Mouse (Mus musculus) megakaryocyte, adult 5-6 weeks (primary cell): ENCODE measurements around the gene Reep3. TPM values are rescaled to one million over a fixed set of nuclear protein-coding genes. Genes with fewer than 3 reads are reported as not detected.
A peak's percentile ranks its signal among the peaks of the same experiment; 100 is the strongest.

Source experiments
- ATAC-seq: 2 replicates; pipeline ENCODE4 v1.8.0; 2016; ENCODE audit warnings: mild to moderate bottlenecking, inconsistent platforms; ENCODE audit not compliant: poor library complexity, severe bottlenecking
- total RNA-seq, 2 experiments: library from RNA; stranded (forward) in 1 of 2; stranded (reverse) in 1 of 2; fragments of 153-499, 151-499 nt in 1 of 2; fragments of 221-1000, 200-1000 nt in 1 of 2; gene quantifications; 2 replicates each; pipeline versions ENCODE4 v1.2.3 to v1.2.4; 2015 to 2017

Gene Reep3
- total RNA-seq, 2 experiments from 2014 or later, result 46.7 to 101 TPM

DNA sequence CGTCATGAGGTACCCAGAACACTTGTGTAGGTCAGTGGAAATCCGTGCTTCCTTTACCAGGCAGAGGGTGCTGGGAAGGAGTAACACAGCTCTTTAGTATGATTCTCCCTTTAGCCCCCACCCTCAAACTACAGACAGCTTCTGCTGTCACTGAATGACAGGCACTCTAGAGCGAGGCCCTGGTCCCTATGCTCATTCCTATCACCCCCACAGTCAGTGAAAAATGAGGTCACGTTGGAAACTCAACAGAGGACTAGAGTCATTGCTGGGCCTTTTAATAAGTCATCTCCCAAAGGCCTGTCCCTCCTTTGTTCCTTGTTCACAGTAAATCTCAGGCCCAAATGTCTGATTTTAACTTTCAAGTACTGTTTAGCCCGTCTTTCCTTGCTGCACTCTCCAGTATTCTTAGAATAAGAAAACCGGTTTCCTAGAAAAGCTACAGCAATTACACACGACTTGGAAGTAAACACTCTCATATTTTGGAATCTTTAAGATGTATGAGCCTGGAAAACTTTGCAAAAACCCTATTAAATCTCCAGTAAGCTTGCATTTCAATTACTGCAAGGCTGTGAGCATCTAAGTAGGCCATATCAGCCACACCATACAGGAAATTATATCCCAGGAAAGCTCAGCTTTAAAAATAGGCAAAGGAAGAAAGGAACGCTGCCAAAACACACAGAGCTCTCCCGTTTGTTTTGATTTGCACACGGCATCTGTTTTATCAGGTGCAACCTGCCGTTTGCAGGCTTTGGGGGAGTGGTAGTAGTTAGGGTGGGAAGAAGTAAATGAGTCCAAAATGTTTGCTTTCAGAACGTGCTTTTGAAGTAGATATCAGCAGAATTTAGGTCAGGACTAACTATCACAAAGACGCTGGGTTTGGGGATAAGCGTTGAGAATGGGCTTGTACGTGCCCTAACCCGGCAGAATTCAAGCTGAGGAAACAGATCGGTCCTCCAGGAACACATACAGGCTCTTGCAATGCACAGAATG, 40.6 kb downstream of the Reep3 start:
- no peak for ATAC-seq

DNA sequence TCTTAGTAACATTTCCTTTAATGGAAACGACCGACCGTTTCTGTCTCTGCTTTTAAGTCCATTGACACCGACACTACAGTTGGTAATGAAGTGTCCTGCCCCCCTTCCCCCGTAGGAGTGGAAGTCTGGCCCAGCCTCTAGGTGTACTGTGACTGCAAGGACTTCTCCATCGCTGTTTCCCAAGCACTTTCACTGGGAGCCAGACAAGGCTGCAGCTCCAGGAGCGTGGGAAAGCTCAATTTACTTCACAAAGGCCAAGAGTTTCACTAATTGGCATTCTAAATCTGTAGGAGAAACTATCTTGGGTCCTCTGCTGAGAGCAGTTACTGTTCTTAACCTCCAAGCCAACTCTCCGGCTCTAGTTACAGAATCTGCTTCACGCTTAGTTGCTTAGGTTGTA, 43.3 kb downstream of the Reep3 start:
- ATAC-seq, result no peak

DNA sequence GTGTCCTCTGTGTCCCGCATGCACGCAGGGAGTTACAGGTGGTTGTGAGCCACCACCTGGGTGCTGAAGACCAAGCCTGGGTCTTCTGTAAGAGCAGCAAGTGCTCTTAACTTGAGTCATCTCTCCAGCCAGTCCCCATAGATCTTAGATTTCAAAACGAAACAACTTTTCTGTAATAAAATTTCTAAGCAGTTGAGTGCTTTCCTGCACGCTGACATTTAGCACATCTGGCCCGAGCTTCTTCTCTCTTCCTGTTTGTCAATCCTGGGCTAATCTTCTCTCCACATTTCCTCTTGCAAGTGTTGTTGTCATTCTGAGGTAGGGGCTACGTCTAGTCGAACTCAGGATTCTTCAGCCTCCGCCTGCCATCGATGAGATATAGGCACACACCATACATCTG, 44.3 kb downstream of the Reep3 start:
- peak; percentile 46 for ATAC-seq

DNA sequence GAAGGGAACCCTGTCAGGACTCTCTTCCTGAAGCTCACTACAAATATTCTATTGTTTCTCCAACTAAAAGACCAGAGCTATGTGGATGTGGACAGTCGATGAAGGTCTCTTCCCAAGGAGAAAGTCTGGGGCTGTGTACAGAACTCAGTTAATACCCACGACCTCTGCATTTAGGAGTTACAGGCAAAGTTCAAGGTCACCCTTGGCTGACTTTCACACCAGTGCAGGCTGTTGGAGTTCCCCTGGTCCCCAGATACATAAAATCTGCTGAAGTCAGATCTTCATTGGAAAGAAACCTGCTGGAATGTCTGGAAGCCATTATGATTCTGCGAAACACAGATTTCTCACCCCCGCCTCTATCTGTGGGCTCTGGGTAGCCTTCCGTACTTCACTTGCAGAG, 45.3 kb downstream of the Reep3 start:
- ATAC-seq, result no peak

DNA sequence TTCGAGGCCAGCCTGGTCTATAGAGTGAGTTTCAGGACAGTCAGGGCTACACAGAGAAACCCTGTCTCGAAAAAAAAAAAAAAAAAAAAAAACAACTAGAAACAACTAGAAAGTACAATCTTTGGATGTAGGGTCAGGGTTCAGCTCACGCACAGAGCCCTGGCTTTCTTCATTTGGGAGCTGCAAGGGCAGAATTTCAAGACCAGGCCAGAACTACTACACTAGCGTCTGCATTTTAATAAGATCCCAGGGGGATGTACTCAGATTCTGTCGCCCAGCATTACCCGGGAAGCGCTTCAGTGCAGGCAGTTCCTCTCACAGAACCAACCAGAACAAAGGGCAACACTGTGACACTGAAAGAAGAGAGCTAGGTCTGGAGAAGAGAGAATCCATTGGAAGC, 46.0 kb downstream of the Reep3 start:
- ATAC-seq, result no peak

DNA sequence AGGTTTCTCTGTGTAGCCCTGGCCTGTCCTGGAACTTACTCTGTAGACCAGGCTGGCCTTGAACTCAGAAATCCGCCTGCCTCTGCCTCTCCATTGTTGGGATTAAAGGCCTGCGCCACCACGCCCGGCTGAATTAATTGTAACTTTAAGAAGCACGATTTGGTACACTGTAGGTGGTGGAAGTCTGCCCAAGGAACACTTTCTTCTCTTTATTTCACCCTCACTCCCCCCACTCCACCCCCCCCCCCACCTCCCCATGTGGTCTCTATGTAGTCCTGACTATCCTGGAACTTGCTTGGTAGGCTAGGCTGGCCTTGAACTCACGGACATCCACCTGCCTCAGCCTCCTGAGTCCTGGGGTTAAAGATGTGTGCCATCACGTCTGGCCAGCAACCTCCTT, 47.1 kb downstream of the Reep3 start:
- no peak for ATAC-seq

DNA sequence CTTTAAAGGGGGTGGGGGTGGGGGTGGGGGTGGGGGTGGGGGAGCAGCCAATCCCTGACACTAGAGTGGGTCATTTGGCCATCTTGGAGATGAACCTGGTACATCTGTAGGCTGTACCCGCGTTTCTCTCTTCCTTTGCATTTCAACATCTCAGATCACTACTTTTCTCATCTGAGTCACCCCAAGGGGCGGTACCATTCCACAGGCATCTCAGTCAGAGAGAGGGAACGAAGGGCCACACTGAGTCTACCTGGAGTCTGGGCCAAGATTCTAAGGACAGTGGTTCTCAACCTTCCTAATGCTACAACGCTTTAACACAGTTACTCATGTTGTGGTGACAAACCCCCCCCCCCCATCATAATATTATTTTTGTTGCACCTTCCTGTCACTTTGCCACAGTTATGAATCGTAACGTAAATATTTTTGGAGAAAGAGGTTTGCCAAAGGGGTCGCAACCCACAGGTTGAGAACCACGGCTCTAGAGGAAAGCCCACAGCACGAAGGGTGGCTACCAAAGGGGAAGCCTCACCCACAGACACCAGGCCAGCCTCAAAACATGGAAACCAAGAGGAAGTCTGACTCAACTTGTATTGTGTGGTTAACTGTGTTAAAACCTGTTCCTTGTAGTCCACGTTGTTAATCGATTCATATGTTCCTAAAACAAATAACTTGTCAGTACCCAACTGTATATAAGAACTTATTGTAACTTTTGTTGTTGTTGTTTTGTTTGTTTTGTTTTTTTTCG, 47.7 kb downstream of the Reep3 start:
- ATAC-seq, result peak; percentile 89

DNA sequence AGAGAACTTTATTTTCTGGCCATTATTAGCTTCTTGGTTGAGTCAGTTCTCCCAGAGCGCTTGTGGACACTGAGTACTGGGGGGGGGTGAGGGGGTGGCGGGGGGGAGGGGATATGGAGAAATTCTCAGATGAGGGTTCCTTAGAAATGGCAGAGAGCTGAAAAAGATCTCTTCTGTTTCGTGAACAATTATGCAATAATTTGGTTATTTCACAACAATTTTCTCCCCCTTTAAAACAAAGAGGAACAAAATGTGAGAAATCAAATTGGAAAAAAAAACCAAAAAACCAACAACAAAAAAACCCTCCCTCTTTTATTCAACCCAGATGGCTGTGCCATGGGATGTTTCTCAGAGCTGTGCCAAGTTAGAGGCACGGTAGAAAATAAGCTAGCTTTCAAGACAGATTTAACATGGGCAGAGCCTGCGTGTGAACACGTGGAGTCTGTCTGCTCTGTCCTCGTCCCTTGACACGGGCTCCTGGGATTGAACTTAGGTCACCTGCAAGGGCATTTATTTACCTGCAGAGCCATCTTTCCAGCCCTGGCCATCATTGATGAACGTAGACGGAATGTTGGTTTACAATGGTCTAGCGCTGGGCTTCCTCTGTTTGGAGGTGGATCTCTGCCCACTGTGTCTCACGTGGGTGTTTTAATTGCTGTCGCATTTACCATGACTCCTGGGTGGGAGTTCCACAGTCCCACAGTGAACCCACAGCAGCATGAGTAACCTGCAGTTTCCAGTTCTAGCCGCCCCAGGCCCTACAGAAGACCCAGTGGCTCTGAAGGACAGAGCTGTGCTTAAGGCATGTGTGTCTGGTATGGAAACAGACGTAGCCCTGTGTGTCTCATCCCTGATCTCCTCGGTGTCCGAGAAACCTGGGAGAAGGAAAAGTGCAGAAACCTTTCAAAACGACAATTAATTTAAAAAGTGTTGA, 48.8 kb downstream of the Reep3 start:
- peak; percentile 5; the same call in 1 of the 2 replicates for ATAC-seq

DNA sequence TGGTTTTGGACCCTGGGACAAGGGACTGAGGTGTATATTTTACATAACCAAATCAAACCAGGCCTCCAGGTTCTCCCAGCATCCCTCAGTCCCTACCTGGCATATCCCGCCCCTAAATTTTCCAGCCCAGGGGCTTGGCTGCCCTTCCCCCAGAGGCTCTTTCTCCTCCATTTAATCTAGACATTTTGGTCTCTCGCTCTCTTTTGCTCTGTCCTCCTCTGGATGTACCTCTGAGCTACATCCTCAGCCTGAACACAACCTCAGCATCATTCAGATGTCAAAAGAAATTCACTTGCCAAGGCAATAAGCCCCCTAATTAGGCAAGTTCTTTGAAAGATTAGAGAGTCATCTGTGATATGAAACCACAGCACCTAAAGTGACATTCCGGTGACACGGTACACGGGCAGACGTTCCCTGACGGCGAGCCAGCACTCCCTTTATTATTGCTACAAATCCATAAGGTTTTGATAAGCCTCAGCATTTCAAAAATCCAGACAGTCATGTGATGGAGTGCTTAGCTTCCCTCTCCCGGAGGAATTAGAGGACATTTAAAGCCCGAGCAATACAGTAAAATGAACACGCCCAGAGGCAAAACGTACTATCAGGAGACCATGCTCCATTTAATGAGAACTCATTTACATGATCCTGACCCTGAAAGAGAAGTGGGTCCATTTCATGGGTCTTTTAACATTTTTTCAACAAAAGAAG, 51.4 kb downstream of the Reep3 start:
- ATAC-seq, result no peak

DNA sequence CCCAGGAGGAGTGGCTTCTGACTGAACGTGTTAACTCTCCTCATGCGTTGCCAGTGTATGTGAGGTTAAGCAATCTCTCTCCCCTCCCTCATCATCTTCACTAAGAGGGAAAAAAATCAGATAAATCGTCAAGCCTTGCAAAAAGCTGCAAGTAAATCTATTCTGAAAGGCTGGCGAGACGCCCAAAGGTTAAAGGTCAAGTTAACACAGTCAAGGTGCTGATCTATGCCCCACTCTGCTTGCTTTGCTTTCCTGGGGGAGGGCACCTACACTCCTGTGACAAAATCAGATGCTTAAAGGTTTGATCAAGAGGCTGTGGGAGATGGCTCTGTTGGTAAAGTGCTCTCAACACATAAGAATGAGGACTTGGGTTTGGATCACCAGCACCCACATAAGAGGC, 52.4 kb downstream of the Reep3 start:
- no peak for ATAC-seq

DNA sequence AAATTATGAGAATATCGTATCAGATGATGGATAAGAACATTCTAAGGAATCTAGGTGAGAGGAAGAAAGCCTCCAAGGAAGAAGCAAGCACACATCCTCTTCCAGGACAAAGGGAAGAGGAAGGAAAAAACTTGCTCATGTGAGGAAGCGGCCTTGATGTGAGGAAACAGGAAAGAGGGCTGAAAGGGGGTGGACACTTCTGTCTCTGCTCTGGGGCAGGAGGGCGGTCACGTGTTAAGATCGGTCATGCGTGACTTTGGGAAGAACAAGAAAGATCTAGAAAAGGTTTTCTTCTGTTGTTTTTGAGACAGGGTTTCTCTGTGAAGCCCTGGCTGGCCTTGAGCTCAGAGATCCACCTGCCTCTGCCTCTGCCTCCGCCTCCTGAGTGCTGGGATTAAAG, 53.5 kb downstream of the Reep3 start:
- peak; percentile 81 for ATAC-seq

DNA sequence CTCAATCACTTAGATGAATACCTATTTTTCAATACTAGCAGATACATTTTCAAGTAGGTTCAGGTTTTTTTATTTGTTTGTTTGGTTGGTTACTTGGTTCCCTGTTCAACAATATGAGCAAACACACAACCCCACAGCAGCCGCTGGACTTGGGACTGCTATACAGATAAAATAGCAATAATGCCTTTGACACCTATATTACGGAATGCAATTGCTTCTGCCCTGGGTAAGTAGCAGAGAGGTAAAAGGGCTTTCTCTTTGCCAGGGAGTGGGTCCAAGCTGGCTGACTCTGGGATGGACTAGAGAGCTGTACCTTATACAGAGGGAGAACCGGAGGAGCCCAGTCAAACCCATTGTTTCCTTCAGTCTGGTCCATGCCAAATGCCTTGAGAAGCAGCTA, 56.3 kb downstream of the Reep3 start:
- no peak for ATAC-seq

DNA sequence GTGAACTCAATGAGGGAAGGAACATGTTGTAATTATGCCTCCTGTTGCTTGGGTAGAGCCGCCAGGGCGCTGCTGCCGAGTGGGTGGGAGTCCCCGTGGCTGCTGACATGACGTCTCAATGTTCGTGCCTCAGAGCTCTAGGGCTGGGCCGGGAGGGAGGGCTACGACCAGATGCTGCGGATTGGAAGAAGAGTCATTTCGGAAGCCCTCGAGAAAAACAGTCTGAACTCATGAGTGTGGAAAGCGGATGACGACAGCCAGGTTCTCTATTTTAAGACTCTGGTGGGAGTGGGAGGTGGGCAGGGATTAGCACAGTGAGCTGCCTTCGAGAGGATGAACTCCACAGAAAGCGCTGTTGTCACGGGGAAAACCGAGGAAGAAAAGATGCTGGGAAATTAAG, 57.7 kb downstream of the Reep3 start:
- peak; percentile 59 for ATAC-seq

DNA sequence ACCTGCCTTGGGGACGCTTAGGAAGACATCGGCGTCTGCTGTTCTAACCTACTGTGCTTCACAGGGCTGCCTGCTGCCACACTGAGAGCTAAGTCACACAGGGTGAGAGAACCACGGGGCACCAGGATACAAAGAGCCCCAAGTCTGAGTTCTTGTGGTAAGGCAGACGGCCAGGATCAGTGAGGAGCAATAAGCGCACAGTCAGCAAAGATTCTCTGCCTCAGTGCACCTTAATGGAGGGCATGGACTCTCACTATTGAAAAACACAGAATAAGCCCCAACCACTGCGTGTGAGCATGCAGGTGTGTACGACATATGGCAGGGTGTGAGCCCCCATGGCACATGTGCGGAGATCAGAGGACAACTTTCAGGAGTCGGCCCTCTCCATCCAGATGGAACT, 60.2 kb downstream of the Reep3 start:
- peak; percentile 33 for ATAC-seq

DNA sequence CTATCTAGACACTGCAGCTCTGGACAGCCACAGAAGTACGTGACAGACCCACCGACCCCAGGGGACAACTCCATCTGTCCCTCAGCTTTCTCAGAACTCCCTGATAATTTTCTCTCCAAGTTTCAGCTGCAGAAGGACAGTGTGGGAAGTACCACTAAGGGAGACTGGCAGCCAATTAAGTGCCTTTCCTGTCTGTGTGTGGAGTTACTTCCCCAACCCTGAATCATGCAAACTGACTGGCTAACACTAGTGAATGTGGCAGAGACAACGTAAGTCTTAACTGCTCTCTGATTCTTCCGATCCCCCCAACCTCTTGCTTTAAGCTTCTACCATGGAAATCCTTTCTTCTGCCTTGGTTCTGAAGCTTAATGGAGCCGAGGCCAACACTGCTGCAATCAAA, 60.6 kb downstream of the Reep3 start:
- ATAC-seq, result peak; percentile 71

DNA sequence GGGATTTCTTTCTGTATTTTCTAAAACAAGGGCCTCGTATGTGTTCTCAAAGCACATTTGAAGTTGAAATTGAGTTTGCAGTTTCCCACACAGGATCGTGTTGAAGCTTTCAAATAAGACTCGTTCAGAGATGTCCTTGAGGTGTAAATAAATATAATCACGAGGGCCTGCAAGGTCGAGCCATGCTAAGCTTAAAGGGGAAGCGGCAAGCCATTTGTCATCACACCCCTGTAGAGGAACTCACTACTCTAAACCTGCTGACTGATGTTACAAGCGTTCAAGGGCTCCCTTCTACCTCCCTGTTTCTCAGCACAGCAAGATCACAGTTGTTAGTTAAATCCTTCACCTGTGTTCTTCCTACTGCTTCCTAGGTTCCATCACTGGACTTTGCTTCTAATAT, 65.6 kb downstream of the Reep3 start:
- ATAC-seq, result peak; percentile 57

DNA sequence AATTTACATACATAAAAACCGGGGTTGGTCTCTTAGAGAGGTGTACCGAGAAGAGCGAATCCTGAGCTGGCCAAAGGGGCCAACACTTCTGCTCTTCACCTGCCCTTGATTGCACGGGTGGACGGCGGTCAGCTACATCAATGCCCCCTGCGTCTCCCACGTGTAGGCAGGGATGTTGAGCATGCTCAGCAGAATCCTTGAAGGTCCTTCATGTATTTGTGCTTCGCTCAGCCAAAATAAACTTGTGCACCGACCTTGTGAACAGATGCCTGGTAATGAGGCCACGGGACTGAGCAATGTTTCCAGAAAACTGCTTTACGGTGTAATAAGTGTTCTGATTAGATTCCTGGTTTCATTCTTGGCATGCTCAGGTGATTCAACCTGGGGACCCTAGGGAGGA, 67.4 kb downstream of the Reep3 start:
- ATAC-seq, result no peak

DNA sequence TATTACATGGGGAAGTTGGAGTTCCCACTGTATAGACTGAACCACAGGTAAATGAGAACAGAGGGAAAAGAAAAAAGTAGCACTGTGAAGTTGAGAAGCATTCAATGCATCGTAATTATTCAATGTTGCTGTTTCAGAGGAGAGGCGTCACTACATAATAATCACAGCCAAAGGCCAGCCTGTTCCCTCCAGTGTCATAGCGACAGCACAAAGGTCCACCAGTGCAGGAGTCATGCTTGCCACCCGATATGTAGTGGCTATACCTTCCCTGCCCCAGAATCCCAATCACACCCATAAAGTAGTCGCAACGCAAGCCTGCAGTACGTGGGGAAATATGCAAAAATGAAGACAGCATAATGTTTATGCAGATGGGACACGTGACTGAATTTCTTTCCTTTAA, 70.4 kb downstream of the Reep3 start:
- no peak for ATAC-seq

DNA sequence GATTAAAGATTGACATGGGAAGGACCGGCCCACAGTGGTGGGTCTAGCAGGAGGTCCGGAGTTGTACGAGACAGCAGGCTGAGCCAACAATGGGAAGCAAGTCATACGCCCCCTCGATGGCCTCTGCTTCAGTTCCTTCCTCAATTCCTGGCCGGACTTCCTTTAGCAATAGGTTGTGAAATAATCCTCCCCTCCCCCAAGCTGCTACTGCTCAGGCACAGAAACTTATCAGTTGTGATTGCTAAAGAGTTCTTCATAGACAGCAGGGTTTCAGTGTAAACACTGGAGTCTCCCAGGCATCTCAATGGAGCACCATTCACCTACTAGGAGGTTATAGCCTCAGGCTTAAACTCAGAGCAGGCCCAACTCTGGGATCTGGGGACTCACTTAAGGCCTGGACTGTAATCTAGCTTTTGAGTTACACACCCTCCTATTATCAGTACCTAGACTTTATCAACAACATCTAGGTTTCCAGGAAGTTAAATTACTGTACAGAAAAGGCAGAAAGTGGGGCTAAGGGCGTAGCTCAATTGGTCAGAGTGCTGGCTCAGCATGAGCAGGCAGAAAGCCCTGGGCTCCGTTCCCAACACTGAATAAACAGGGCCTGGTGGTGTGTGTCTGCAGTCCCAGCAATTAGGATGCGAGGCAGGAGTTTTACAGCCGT, 71.0 kb downstream of the Reep3 start:
- peak; percentile 97 for ATAC-seq

DNA sequence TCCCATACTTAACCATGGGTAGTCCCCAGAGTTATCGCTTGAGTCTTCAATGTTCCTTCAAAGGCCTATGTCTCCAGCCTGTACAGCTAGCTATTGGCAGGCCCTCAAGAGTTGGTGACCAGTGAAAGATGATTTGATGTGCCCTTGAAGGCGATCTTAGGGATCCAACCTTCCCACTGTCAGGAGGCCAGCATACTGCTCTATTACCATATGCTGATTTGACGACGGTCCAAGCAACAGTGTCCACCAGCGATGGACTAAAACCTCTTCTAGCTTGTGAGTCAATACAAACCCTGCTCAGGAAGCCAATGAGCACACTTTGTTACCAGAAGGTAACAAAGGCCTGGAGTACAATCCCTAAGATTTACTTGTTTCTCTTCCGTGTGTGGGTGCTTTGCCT, 72.4 kb downstream of the Reep3 start:
- no peak for ATAC-seq
